Mouse (Mus musculus): ENCODE results near the gene Vmn2r83. TPM values are rescaled to one million over a fixed set of nuclear protein-coding genes. Genes with fewer than 3 reads are reported as not detected.
"Not testable (repeated sequence)": the region's sequence is repeated elsewhere in the genome, so short reads cannot be mapped to it uniquely, and the experiment has no call there.

Gene Vmn2r83
- not detected for total RNA-seq (2021)
- long read RNA-seq, experiment 1: 0 reads
- long read RNA-seq, experiment 2: 0 reads

DNA sequence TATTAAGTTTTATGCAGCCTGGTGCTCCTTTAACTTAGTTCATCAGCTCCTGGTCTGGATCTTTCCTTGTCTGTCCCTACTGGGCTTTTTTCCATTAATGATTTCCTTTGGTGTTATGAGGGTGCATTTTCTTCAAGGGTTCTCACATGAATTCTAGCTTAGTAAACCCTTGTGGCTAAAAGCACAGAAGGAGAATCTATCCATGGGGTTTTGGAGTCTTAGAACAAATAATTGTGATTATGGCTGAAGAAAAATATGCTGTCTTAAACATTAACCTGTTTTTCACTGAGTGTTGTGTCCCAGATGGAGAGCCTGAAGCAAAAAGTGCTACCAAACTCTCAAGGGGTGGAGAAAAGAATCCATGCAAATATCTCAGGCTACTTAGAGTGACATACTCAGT lies at the start of gene Vmn2r83:
Vmn2r83 (plus strand) TSS at position 301 of the 400 bp plus-strand sequence.
- intact Hi-C loops (cut with DNase I): no loop called here
- H3K4me3 ChIP-seq: no peak within 1 kb of the TSS
- TF ChIP-seq CTCF (IDR thresholded peaks at IDR 0.05): no peak
- no peak within 1 kb of the TSS for H3K27ac ChIP-seq
- no peak for DNase-seq

DNA sequence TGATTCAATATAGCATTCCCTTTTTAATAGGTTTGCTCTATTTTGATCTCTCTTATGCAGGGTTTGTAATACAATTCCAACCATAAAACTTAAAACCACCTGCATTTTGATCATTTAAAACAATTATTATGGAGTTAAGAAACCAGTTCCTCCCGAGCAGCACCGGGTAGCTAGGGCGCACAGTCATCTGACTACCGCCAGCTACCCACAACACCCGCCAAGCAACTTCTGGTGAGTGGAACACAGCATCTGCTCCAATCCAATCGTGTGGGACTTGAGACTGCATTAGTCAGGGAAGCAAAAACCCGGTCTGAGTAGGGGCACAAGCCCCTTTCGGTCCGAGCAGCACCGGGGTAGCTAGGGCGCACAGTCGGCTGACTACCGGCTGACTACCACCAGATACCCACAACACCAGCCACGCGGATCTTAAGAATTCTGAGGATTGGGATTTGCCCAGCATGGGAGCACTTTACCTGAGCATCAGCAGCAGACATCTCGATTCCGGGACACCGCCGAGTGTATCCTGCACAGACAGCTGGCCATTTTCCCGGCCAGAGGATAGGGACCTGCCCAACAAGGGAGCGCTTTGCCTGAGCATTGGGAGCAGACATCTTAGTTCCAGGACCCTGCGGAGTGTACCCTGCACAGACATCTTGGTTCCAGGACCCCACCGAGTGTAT lies 33.2 kb upstream of the Vmn2r83 start:
- intact Hi-C loops (cut with DNase I): not testable (repeated sequence)

DNA sequence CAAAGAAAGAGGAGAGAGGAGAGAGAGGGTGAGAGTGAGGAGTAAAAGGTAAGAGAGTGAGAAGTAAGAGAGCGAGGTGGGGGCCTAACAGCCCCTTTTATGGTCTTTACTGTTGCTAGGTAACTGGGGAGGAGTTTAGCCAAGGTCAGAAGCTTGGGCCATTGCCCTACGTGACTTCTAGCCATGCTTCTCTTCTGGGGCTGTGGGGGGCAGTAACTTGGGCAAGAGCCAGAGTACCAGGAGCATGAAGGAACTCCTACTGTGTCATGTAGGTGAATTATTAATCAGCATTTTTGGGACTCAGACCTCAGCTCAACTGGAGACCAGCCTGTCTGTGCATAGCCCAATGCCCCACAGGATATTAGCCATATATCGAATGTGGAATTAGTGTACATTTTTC lies 27.4 kb downstream of the Vmn2r83 start:
- no peak for TF ChIP-seq CTCF (IDR thresholded peaks at IDR 0.05)
- Histone ChIP-seq H3K27ac (no peak overlapping the region), H3K4me3 (no peak overlapping the region)
- intact Hi-C loops (cut with DNase I): no loop called here
- DNase-seq: no peak

More for the DNA sequence above, 33.2 kb upstream of the Vmn2r83 start:
- not testable (repeated sequence) for H3K4me3 ChIP-seq, DNase-seq, H3K27ac ChIP-seq

DNA sequence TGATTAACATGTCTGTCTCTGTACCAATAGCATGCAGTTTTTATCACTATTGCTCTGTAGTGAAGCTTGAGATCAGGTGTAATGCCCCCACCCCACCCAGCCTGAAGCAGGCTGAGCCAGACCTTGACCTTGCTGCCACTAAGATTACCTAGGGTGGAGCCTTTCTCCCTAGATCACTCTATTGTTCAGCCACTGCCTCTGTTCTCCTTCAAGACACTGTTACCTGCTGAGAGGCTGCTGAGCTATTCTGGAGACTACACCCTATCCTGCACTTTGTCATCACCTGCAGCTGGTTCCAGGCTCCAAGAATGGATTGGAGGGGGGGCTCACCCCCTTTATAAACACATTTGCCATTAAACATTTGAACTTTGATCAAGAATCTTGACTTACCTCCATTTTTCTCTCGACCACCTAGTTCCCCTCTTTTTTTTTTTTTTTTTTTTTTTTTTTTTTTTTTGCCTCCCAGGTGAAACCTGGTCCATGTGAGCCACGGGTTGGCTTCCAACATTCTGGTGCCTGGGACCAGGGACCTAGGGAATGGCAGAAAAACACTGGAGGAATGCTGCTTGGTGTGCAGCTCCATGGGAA lies 28.3 kb downstream of the Vmn2r83 start:
- Histone ChIP-seq H3K27ac (no peak overlapping the region), H3K4me3 (no peak overlapping the region)
- intact Hi-C loops (cut with DNase I): no loop called here
- TF ChIP-seq CTCF (IDR thresholded peaks at IDR 0.05): no peak
- no peak for DNase-seq

DNA sequence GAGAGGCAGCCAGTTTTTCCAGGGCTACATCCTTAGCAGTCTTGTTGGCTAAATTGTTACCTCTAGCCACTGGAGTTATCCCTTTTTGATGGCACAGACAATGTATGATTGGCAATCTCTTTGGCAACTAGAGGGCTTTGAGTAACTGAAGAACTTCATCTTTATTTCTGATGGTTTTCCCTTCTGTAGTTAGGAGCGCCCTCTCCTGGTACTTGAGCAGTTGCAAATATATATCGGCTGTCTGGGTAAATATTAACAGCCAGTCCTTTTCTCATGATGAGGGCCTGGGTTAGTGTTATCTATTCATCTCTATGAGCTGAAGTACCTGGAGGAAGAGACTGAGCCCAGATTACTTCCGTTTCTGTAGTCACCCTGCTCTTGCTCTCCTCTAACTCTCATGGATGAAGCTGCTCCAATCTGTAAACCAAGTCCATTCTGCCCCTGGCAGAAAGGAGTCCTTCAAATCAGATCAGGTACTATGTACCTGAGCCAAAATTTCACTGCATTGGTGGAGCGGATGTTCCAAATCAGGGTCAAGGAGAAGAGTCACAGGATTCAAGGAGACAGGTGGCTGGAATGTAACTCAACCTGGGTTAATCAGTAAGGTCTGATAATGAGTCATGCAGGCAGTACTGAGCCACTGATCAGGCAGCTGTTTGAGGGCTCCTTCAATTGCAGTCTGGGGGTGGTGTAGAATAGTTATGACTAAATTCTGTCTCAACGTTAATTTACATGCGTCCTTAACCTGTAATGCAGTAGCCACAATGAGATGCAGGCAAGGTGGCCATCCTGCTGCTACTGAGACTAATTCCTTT lies 34.5 kb downstream of the Vmn2r83 start:
- no peak for DNase-seq
- no peak overlapping the region for H3K4me3 ChIP-seq
- TF ChIP-seq CTCF (IDR thresholded peaks at IDR 0.05): no peak
- intact Hi-C loops (cut with DNase I): no loop called here
- no peak overlapping the region for H3K27ac ChIP-seq

DNA sequence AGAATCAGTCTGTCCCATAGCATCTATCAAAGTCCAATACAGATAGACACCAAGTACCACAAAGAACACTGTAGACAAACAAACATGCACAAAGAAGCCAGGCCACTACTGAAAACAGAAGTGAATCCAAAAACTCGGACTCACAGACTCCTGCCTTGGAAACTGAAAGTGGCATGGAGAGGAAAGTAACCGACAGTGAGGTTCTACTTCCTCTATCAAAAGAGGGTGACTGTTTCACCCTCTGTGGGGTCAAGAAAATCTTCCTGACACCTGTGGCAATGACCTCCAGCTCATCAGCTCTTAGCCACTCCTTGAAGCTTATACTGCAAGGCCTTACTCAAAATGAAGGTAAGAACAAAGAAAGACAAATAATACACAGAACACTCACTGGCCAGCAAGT lies 38.2 kb downstream of the Vmn2r83 start:
- DNase-seq: no peak
- H3K4me3 ChIP-seq: no peak overlapping the region
- intact Hi-C loops (cut with DNase I): no loop called here
- no peak overlapping the region for H3K27ac ChIP-seq
- TF ChIP-seq CTCF (IDR thresholded peaks at IDR 0.05): no peak

DNA sequence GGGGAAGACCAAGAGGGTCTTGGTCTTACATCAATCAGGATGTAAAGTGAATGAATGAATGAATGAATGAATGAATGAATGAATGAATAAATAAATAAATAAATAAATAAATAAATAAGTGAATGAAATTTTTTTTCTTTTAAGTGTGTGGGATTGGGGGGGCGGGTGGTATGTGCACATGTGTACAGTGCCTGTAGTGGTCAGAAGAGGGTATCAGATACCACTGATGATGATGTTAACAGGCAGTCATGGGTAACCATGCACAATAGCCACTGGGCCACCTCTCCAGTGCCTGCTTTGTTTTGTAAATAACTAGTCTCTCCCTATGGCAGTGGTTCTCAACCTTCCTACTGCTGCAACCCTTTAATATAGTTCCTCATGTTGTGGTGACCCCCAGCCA lies 55.9 kb downstream of the Vmn2r83 start:
- H3K27ac ChIP-seq: no peak overlapping the region
- no peak for DNase-seq
- no peak overlapping the region for H3K4me3 ChIP-seq
- intact Hi-C loops (cut with DNase I): no loop called here
- TF ChIP-seq CTCF (IDR thresholded peaks at IDR 0.05): no peak

DNA sequence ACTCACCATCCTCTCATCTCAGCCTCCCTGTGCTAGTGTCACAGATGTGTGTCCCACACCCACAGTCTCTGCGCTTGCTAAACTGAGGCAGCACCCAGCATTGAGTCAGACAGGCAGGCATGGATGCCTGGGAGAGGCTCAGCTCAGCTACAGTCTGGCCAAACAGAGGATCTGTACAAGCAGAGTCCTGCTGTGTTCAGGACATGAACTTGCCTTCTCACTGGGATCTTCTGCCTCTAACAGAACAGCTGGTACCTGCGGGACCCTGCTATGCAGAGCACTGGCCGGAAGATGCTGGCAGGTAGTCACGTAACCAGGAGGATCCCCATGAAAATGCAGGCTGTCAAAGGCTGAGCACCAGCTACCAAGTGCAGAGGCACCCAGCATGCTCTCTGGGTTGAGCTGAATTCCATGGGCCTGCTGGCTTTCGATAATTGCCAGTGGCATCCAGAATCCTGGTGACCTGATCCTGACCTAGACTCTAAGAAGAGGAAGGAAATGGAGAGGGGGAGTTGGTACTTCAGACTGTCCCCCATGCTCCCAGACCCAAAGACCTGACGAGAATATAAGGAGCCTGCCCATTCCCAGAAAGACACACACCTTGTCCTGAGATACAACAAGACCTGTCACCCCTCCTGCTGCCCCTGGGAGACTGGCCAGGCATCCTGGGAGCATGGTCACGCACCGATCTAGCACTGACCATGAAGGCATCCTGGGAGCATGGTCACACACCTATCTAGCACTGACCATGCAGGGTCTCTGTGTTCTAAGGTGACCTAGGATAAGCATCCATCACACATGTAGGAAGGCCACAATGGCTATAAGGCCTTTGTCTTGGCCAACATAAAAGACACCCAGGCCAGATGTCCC lies 57.2 kb downstream of the Vmn2r83 start:
- no peak overlapping the region for H3K4me3 ChIP-seq
- intact Hi-C loops (cut with DNase I): no loop called here
- H3K27ac ChIP-seq: no peak overlapping the region
- no peak for DNase-seq
- no peak for TF ChIP-seq CTCF (IDR thresholded peaks at IDR 0.05)

DNA sequence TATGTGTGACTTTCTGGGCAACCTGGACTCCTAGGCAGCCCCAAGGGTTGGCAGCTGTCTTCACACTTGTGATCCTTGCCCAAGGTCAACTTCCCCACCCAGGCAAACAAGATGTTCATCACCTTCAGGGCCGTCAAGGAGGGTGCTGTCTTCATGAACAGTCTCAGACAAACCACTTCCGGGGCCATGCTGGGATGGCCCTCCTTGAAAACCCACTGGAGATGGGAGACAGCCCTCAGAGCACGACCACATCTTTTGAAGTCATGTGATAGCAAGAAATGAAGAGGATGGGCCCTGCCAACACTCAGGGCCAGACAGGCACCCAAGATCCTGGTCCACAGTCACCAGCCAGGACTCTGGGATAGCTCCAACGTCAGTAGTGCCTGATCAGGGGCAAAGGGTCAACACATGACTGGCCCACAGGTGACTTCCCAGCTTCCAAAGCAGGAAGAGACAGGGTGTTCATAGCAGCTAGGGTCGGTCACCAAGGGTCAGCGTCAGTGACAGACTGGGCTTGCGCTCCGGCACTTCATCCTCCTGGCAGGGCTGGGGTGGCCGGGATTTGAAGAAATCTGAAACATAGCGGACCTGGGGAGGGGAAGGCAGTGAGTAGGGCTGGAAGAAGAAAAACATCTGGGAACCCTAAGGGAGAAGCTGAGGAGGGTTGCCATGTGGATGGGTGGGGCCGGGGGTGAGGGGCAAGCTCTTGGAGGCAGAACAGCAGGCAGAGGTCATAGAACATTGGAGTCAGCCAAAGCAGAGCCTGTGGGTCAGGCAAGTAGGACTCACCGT lies 58.3 kb downstream of the Vmn2r83 start:
- H3K4me3 ChIP-seq: no peak overlapping the region
- intact Hi-C loops (cut with DNase I): no loop called here
- no peak for TF ChIP-seq CTCF (IDR thresholded peaks at IDR 0.05)
- DNase-seq: no peak
- no peak overlapping the region for H3K27ac ChIP-seq

DNA sequence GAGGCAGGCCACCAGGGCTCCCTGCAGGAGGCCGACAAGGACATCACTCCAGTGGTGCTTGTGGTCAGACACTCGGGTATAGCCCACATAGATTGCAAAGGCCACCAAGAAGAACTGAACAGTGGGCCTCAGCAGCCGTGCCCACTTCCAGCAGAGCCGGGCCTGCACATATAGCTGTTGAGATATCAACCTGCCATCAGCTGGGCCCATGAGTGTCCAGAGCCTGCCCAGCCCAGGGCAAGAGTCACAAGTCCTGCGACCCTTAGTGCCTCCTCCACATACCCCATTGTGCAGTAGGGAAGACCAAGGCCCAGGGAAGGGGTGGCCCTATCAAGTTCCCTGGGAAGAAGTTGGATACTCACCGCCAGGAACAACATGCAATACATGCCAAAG lies 58.9 kb downstream of the Vmn2r83 start:
- DNase-seq: no peak
- TF ChIP-seq CTCF (IDR thresholded peaks at IDR 0.05): no peak
- Histone ChIP-seq H3K27ac (no peak overlapping the region), H3K4me3 (no peak overlapping the region)
- intact Hi-C loops (cut with DNase I): no loop called here

DNA sequence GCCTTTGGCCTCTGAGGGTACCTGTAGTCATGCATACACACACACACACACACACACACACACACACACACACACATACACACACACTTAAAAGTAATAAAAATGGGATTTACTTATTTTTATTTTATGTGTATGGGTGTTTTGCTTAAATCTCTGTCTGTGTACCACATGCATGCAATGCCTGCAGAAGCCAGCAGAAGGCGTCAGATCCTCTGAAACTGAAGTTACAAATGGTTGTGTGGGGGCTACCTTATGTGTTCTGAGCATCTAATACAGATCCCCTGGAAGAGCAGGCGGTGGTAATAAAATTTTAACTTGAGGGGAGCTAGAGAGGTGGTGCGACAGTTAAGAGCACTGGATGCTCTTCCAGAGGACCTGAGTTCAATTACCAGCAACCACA lies 59.5 kb downstream of the Vmn2r83 start:
- no peak for TF ChIP-seq CTCF (IDR thresholded peaks at IDR 0.05)
- no peak for DNase-seq
- Histone ChIP-seq H3K4me3 (no peak overlapping the region), H3K27ac (no peak overlapping the region)
- intact Hi-C loops (cut with DNase I): no loop called here

DNA sequence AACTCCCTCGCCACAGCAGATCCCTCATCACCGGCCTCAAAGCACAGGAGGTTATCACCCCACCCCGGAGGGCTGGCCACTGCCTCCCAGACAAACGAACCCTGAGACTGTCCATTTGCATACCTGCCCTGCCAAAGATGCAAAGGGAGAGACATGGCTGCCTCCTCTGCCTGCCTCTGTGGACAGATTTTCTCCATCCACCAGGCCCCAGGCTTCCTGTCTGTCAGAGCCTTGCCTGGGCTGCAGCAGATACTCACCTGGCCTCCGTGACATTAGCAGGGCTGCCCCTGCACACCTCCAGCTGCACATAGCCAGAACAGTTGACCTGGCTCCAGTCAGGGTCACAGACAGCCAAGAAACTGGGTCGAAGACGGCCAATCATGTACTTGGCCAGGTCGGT lies 61.7 kb downstream of the Vmn2r83 start:
- intact Hi-C loops (cut with DNase I): no loop called here
- DNase-seq: no peak
- no peak for TF ChIP-seq CTCF (IDR thresholded peaks at IDR 0.05)
- Histone ChIP-seq H3K4me3 (no peak overlapping the region), H3K27ac (no peak overlapping the region)
